ENCODE assay signal across 31 mouse cellular contexts in the genomic region with DNA sequence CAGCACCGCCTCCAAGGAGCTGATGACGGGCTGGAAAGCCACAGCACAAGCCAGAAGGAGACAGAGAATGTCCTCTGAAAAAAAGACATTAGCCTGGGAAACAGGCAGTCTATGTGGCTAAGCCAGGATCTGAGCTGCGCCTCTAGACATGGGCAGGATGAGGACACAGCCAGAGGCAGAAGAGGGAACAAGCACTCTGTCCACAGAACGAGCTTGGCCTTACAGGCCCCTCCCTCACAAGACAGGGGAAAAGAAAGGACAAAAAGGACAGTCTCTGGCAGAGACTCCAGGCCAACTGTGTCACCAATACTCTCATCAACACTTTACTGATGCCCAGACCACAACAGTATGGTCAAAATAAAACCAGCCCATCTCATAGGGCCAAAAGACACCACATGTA. TPM values are rescaled to one million over a fixed set of nuclear protein-coding genes. Genes with fewer than 3 reads are reported as not detected.
DNase-seq lines count a peak whose midpoint lies in the region; ATAC-seq and TF ChIP-seq lines count a peak whose summit lies in the region.
"Had no signal": no experiment of that assay in that cellular context is flagged by ENCODE, and none has a peak within 500 bp of the region (broad histone marks: within the 10 kb centered on the region; RNA-seq: fewer than 3 reads in every experiment).

No protein-coding gene starts in this region.

- H3K9ac ChIP-seq in hindbrain, embryonic 13.5 days, result no peak overlapping the region
- no peak overlapping the region for H3K9ac ChIP-seq in hindbrain, embryonic 16.5 days (ENCODE audit: low read depth, low read length)
- H3K9ac ChIP-seq in midbrain, embryonic 12.5 days (replicated peaks), result no peak overlapping the region
- no peak overlapping the region for H3K9ac ChIP-seq in midbrain, postnatal 0 days (replicated peaks; ENCODE audit: low read length, poor library complexity, severe bottlenecking)
- no peak overlapping the region for H3K9ac ChIP-seq in forebrain, postnatal 0 days
- H3K9ac ChIP-seq: embryonic facial prominence, embryonic 13.5 days; forebrain, embryonic 12.5 days; heart, embryonic 12.5 days; limb, embryonic 13.5 days; lung, embryonic 15.5 days; stomach, embryonic 15.5 days had no signal

- H3K79me2 ChIP-seq in macrophage (ENCODE audit: inconsistent target), result no peaks in the 10 kb centered on the region

- no peaks in the 10 kb centered on the region for H3K9me3 ChIP-seq in hindbrain, embryonic 13.5 days
- H3K9me3 ChIP-seq in hindbrain, embryonic 16.5 days (ENCODE audit: control insufficient read depth, low read length), result no peaks in the 10 kb centered on the region
- H3K9me3 ChIP-seq in midbrain, embryonic 12.5 days, result no peaks in the 10 kb centered on the region
- no peaks in the 10 kb centered on the region for H3K9me3 ChIP-seq in midbrain, postnatal 0 days (ENCODE audit: low read length)
- no peaks in the 10 kb centered on the region for H3K9me3 ChIP-seq in forebrain, postnatal 0 days (ENCODE audit: low read length)
- H3K9me3 ChIP-seq: embryonic facial prominence, embryonic 13.5 days; forebrain, embryonic 12.5 days; limb, embryonic 13.5 days; lung, embryonic 15.5 days; stomach, embryonic 15.5 days had no signal

- no peak overlapping the region for H3K4me2 ChIP-seq in hindbrain, embryonic 13.5 days
- H3K4me2 ChIP-seq in hindbrain, embryonic 16.5 days (ENCODE audit: low read length), result no peak overlapping the region
- H3K4me2 ChIP-seq in midbrain, embryonic 12.5 days (replicated peaks), result no peak overlapping the region
- H3K4me2 ChIP-seq in midbrain, postnatal 0 days (ENCODE audit: low read depth, low read length, poor library complexity, severe bottlenecking), result no peak overlapping the region
- no peak overlapping the region for H3K4me2 ChIP-seq in forebrain, postnatal 0 days (ENCODE audit: low read depth)
- H3K4me2 ChIP-seq: embryonic facial prominence, embryonic 13.5 days; forebrain, embryonic 12.5 days; heart, embryonic 12.5 days; limb, embryonic 13.5 days; liver, embryonic 11.5 days; lung, embryonic 15.5 days; stomach, embryonic 15.5 days had no signal

- no peaks in the 10 kb centered on the region for H3K27me3 ChIP-seq in hindbrain, embryonic 13.5 days
- no peaks in the 10 kb centered on the region for H3K27me3 ChIP-seq in hindbrain, embryonic 16.5 days (replicated peaks; ENCODE audit: control insufficient read depth, insufficient read depth, low read length)
- no peaks in the 10 kb centered on the region for H3K27me3 ChIP-seq in midbrain, embryonic 12.5 days
- H3K27me3 ChIP-seq in midbrain, postnatal 0 days (ENCODE audit: insufficient read depth, low read length), result no peaks in the 10 kb centered on the region
- no peaks in the 10 kb centered on the region for H3K27me3 ChIP-seq in forebrain, postnatal 0 days (ENCODE audit: insufficient read depth, low read length)
- H3K27me3 ChIP-seq: embryonic facial prominence, embryonic 13.5 days; forebrain, embryonic 12.5 days; heart, embryonic 12.5 days; limb, embryonic 13.5 days; lung, embryonic 15.5 days; stomach, embryonic 15.5 days had no signal

- no peak for ATAC-seq in hindbrain, embryonic 13.5 days (ENCODE audit: low FRiP score)
- ATAC-seq in hindbrain, embryonic 16.5 days, result no peak
- no peak for ATAC-seq in midbrain, embryonic 12.5 days (ENCODE audit: low FRiP score, low read depth)
- ATAC-seq in midbrain, postnatal 0 days (ENCODE audit: low FRiP score), result no peak
- ATAC-seq in forebrain, postnatal 0 days, result no peak
- ATAC-seq: activated CD4-positive, CD25-positive, alpha-beta regulatory T cell, adult 4 months; intestine, postnatal 0 days had no signal

- H3K36me3 ChIP-seq in hindbrain, embryonic 13.5 days, result peaks cover 80% of the 10 kb centered on the region
- H3K36me3 ChIP-seq in hindbrain, embryonic 16.5 days (ENCODE audit: control insufficient read depth, insufficient read depth, low read length), result peaks cover 48% of the 10 kb centered on the region
- H3K36me3 ChIP-seq in midbrain, embryonic 12.5 days, result peaks cover 82% of the 10 kb centered on the region
- peaks cover 61% of the 10 kb centered on the region for H3K36me3 ChIP-seq in midbrain, postnatal 0 days (ENCODE audit: insufficient read depth, low read length)
- peaks cover 10% of the 10 kb centered on the region; the same call in 1 of the 2 replicates for H3K36me3 ChIP-seq in macrophage (ENCODE audit: inconsistent target)
- peaks cover 65% of the 10 kb centered on the region for H3K36me3 ChIP-seq in forebrain, postnatal 0 days (ENCODE audit: insufficient read depth)

- no peaks in the 10 kb centered on the region for H3K4me1 ChIP-seq in hindbrain, embryonic 13.5 days (replicated peaks)
- H3K4me1 ChIP-seq in hindbrain, embryonic 16.5 days (ENCODE audit: control insufficient read depth, insufficient read depth, low read depth, low read length), result no peaks in the 10 kb centered on the region
- no peaks in the 10 kb centered on the region; the same call in 1 of the 2 replicates for H3K4me1 ChIP-seq in midbrain, embryonic 12.5 days
- H3K4me1 ChIP-seq in midbrain, postnatal 0 days (ENCODE audit: insufficient read depth, low read length), result no peaks in the 10 kb centered on the region
- no peaks in the 10 kb centered on the region for H3K4me1 ChIP-seq in forebrain, postnatal 0 days (ENCODE audit: insufficient read depth)
- H3K4me1 ChIP-seq: embryonic facial prominence, embryonic 13.5 days; forebrain, embryonic 12.5 days; hindbrain, embryonic 10.5 days; limb, embryonic 13.5 days; lung, embryonic 15.5 days; stomach, embryonic 15.5 days had no signal

- no peak overlapping the region for H3K4me3 ChIP-seq in hindbrain, embryonic 13.5 days
- no peak overlapping the region for H3K4me3 ChIP-seq in hindbrain, embryonic 16.5 days (ENCODE audit: low read length)
- no peak overlapping the region for H3K4me3 ChIP-seq in midbrain, embryonic 12.5 days
- no peak overlapping the region for H3K4me3 ChIP-seq in midbrain, postnatal 0 days (ENCODE audit: low read depth, low read length)
- H3K4me3 ChIP-seq in macrophage (ENCODE audit: inconsistent target), result no peak overlapping the region
- no peak overlapping the region for H3K4me3 ChIP-seq in forebrain, postnatal 0 days (ENCODE audit: low read depth, low read length)
- H3K4me3 ChIP-seq: embryonic facial prominence, embryonic 13.5 days; erythroblast, embryonic 14.5 days; forebrain, embryonic 12.5 days; heart, embryonic 12.5 days; hindbrain, embryonic 10.5 days; limb, embryonic 13.5 days; lung, embryonic 15.5 days; stomach, embryonic 15.5 days had no signal

- H3K27ac ChIP-seq in hindbrain, embryonic 13.5 days, result 0 out of 2 replicates have a peak overlapping the region, but pooled peaks have one; percentile 35
- no peak overlapping the region for H3K27ac ChIP-seq in hindbrain, embryonic 16.5 days (ENCODE audit: low read depth, low read length)
- H3K27ac ChIP-seq in midbrain, embryonic 12.5 days (replicated peaks), result 0 out of 2 replicates have a peak overlapping the region, but pooled peaks have one; percentile 52
- no peak overlapping the region for H3K27ac ChIP-seq in midbrain, postnatal 0 days (ENCODE audit: low read depth, low read length)
- H3K27ac ChIP-seq in macrophage, result 0 out of 2 replicates have a peak overlapping the region, but pooled peaks have one; percentile 13
- H3K27ac ChIP-seq in forebrain, postnatal 0 days (ENCODE audit: low read depth, low read length), result no peak overlapping the region
- H3K27ac ChIP-seq: embryonic facial prominence, embryonic 13.5 days; forebrain, embryonic 12.5 days; hindbrain, embryonic 10.5 days; limb, embryonic 13.5 days; lung, embryonic 15.5 days; stomach, embryonic 15.5 days had no signal

- TF ChIP-seq CTCF in midbrain, postnatal 0 days (IDR thresholded peaks at IDR 0.05), result no peak
- no peak for TF ChIP-seq CTCF in forebrain, postnatal 0 days (IDR thresholded peaks at IDR 0.05; ENCODE audit: low read depth)

- no peak for DNase-seq in midbrain, postnatal 0 days (ENCODE audit: low spot score)
- DNase-seq in brain, adult 2 months (ENCODE audit: low read depth, low spot score), result peak; percentile 33
- no peak for DNase-seq in forebrain, postnatal 0 days
- DNase-seq: adrenal gland, adult 2 months; adrenal gland, postnatal 36 days; B cell, adult 2 months; cerebellum, adult 9-11 months; gastrocnemius, postnatal 25 days; heart, adult 18-20 months; kidney, adult 9 months; kidney, postnatal 10 days; right cerebral cortex, postnatal 25 days; thymus, adult 18-20 months; thymus, postnatal 25 days had no signal

- 60% methylated on average over 4 of the region's 4 CpGs for WGBS in hindbrain, embryonic 13.5 days
- WGBS in hindbrain, embryonic 16.5 days, result 58% methylated on average over 4 of the region's 4 CpGs
- 65% methylated on average over 4 of the region's 4 CpGs for WGBS in midbrain, embryonic 12.5 days
- WGBS in midbrain, postnatal 0 days, result 49% methylated on average over 4 of the region's 4 CpGs
- WGBS in macrophage (ENCODE audit: missing documents), result 82% methylated on average over 4 of the region's 4 CpGs
- WGBS in forebrain, postnatal 0 days, result 48% methylated on average over 4 of the region's 4 CpGs

RNA-seq across cellular contexts. Expression of a gene that starts 20.0 kb away (rescaled TPM):
- 202 and 206 TPM in 2 replicates for polyA plus RNA-seq in hindbrain, embryonic 13.5 days (2015; fragmentation: Nextera tagmentation; extraction: Ambion mirVana)
- polyA plus RNA-seq in hindbrain, embryonic 16.5 days (2015; fragmentation: Nextera tagmentation; extraction: Ambion mirVana), result 247 and 254 TPM in 2 replicates
- polyA plus RNA-seq in midbrain, embryonic 12.5 days (2016; fragmentation: Nextera tagmentation; extraction: Ambion mirVana), result 148 and 157 TPM in 2 replicates
- 204 and 210 TPM in 2 replicates for total RNA-seq in midbrain, postnatal 0 days (2014; rRNA removed)
- polyA plus RNA-seq in midbrain, postnatal 0 days (2015; fragmentation: Nextera tagmentation; extraction: Ambion mirVana), result 186 and 197 TPM in 2 replicates
- total RNA-seq in macrophage (2018; cell fraction: chromatin; rRNA removed), result 10 to 100 TPM in 17 of 26 experiments, 1 to 10 TPM in 9; 6.0 to 20.1 (median 12.4) TPM
- 10 to 100 TPM; 19.6 to 43.2 (median 30.8) TPM for total RNA-seq in macrophage (2018; cell fraction: cytosol; rRNA removed)
- 10 to 100 TPM; 13.5 to 55.0 (median 28.6) TPM for total RNA-seq in macrophage (2018; cell fraction: nucleus; rRNA removed)
- 22.9 to 48.0 TPM (median 31.6 TPM) in 3 replicates for polyA plus RNA-seq in macrophage (2018)
- total RNA-seq in forebrain, postnatal 0 days (2014; rRNA removed), result 180 and 182 TPM in 2 replicates
- polyA plus RNA-seq in forebrain, postnatal 0 days (2015; fragmentation: Nextera tagmentation; extraction: Ambion mirVana), result 117 and 165 TPM in 2 replicates

RNA-seq across cellular contexts. Expression of a gene that starts 30.7 kb away (rescaled TPM):
- 36.8 and 39.3 TPM in 2 replicates for polyA plus RNA-seq in hindbrain, embryonic 13.5 days (2015; fragmentation: Nextera tagmentation; extraction: Ambion mirVana)
- polyA plus RNA-seq in hindbrain, embryonic 16.5 days (2015; fragmentation: Nextera tagmentation; extraction: Ambion mirVana), result 33.1 and 37.7 TPM in 2 replicates
- polyA plus RNA-seq in midbrain, embryonic 12.5 days (2016; fragmentation: Nextera tagmentation; extraction: Ambion mirVana), result 57.0 and 59.0 TPM in 2 replicates
- 86.9 and 105 TPM in 2 replicates for total RNA-seq in midbrain, postnatal 0 days (2014; rRNA removed)
- polyA plus RNA-seq in midbrain, postnatal 0 days (2015; fragmentation: Nextera tagmentation; extraction: Ambion mirVana), result 26.2 and 28.1 TPM in 2 replicates
- total RNA-seq in macrophage (2018; cell fraction: chromatin; rRNA removed), result 100 to 1,000 TPM; 156 to 345 (median 254) TPM
- total RNA-seq in macrophage (2018; cell fraction: cytosol; rRNA removed), result 10 to 100 TPM; 49.1 to 84.1 (median 66.1) TPM
- 100 to 1,000 TPM; 105 to 244 (median 149) TPM for total RNA-seq in macrophage (2018; cell fraction: nucleus; rRNA removed)
- 55.7 to 65.9 TPM (median 64.1 TPM) in 3 replicates for polyA plus RNA-seq in macrophage (2018)
- total RNA-seq in forebrain, postnatal 0 days (2014; rRNA removed), result 90.4 and 111 TPM in 2 replicates
- 21.2 and 25.6 TPM in 2 replicates for polyA plus RNA-seq in forebrain, postnatal 0 days (2015; fragmentation: Nextera tagmentation; extraction: Ambion mirVana)

RNA-seq across cellular contexts. Expression of a gene that starts 40.8 kb away (rescaled TPM):
- polyA plus RNA-seq in hindbrain, embryonic 13.5 days (2015; fragmentation: Nextera tagmentation; extraction: Ambion mirVana), result 40.6 and 43.9 TPM in 2 replicates
- 32.1 and 37.1 TPM in 2 replicates for polyA plus RNA-seq in hindbrain, embryonic 16.5 days (2015; fragmentation: Nextera tagmentation; extraction: Ambion mirVana)
- 58.4 and 60.4 TPM in 2 replicates for polyA plus RNA-seq in midbrain, embryonic 12.5 days (2016; fragmentation: Nextera tagmentation; extraction: Ambion mirVana)
- 29.5 and 29.7 TPM in 2 replicates for total RNA-seq in midbrain, postnatal 0 days (2014; rRNA removed)
- polyA plus RNA-seq in midbrain, postnatal 0 days (2015; fragmentation: Nextera tagmentation; extraction: Ambion mirVana), result 28.4 and 30.1 TPM in 2 replicates
- 10 to 100 TPM in 24 of 26 experiments, 1 to 10 TPM in 2; 7.3 to 27.7 (median 18.8) TPM for total RNA-seq in macrophage (2018; cell fraction: chromatin; rRNA removed)
- total RNA-seq in macrophage (2018; cell fraction: cytosol; rRNA removed), result 10 to 100 TPM; 17.9 to 27.9 (median 24.5) TPM
- total RNA-seq in macrophage (2018; cell fraction: nucleus; rRNA removed), result 10 to 100 TPM in 23 of 26 experiments, 1 to 10 TPM in 3; 7.4 to 27.4 (median 17.6) TPM
- 20.4 to 29.8 TPM (median 29.2 TPM) in 3 replicates for polyA plus RNA-seq in macrophage (2018)
- 33.9 and 37.5 TPM in 2 replicates for total RNA-seq in forebrain, postnatal 0 days (2014; rRNA removed)
- 33.4 and 34.6 TPM in 2 replicates for polyA plus RNA-seq in forebrain, postnatal 0 days (2015; fragmentation: Nextera tagmentation; extraction: Ambion mirVana)

RNA-seq across cellular contexts. Expression of a gene that starts 50.1 kb away (rescaled TPM):
- polyA plus RNA-seq in hindbrain, embryonic 13.5 days (2015; fragmentation: Nextera tagmentation; extraction: Ambion mirVana), result 0.05 and 0.10 TPM in 2 replicates
- polyA plus RNA-seq in hindbrain, embryonic 16.5 days (2015; fragmentation: Nextera tagmentation; extraction: Ambion mirVana), result 0.04 and 0.11 TPM in 2 replicates
- not detected in 2 replicates for polyA plus RNA-seq in midbrain, embryonic 12.5 days (2016; fragmentation: Nextera tagmentation; extraction: Ambion mirVana)
- total RNA-seq in midbrain, postnatal 0 days (2014; rRNA removed), result not detected in 2 replicates
- 0.16 and 0.19 TPM in 2 replicates for polyA plus RNA-seq in midbrain, postnatal 0 days (2015; fragmentation: Nextera tagmentation; extraction: Ambion mirVana)
- not detected for total RNA-seq in macrophage (2018; cell fraction: chromatin; rRNA removed)
- not detected for total RNA-seq in macrophage (2018; cell fraction: cytosol; rRNA removed)
- not detected for total RNA-seq in macrophage (2018; cell fraction: nucleus; rRNA removed)
- polyA plus RNA-seq in macrophage (2018), result not detected in 3 replicates
- total RNA-seq in forebrain, postnatal 0 days (2014; rRNA removed), result 0.08 and 0.24 TPM in 2 replicates
- polyA plus RNA-seq in forebrain, postnatal 0 days (2015; fragmentation: Nextera tagmentation; extraction: Ambion mirVana), result 0.15 and 0.34 TPM in 2 replicates
- total RNA-seq: adrenal gland, adult 2 months; adrenal gland, postnatal 36 days; gastrocnemius, postnatal 25 days; megakaryocyte, adult 5-6 weeks had no signal
- polyA plus RNA-seq: adrenal gland, adult 2 months; embryonic facial prominence, embryonic 13.5 days; erythroblast, embryonic 14.5 days; hindbrain, embryonic 10.5 days; large intestine, adult 2 months had no signal

Comparison
In these comparisons a context has a peak if more than half of its experiments do, and no peak if none do; other contexts are left out.
1. H3K27ac ChIP-seq: peak in hindbrain, embryonic 13.5 days (single experiment), midbrain, embryonic 12.5 days (single experiment) and macrophage (single experiment); none in hindbrain, embryonic 16.5 days (single experiment), midbrain, postnatal 0 days (single experiment) and forebrain, postnatal 0 days (single experiment).